Mouse (Mus musculus): Measurements from ENCODE around the gene Sdk1. TPM values are rescaled to one million over a fixed set of nuclear protein-coding genes. Genes with fewer than 3 reads are reported as not detected.

Sdk1 gene
- total and polyA plus RNA-seq, 3 experiments = 0.33 to 1.0 (median 0.94) TPM

DNA sequence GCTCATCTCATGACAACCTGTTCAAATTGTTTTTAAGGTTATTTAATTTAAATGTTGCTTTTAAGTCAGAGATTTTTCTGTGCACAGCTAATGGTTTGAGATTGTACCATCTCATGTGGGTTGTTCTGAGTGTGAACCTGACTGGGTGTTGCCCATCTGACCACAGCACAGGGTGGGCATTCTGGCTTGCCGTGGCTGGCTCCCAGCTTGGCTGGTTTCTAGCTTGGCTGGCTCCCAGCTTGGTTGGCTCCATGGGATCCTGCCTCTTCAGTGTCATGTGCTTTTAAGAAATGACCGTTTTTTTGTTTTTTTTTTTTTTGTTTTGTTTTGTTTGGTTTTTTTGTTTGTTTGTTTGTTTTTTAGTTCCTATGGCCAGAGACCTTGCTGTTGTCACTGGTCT, 326.8 kb downstream of the Sdk1 start:
- DNase-seq = no peak
- no peak overlapping the region for H3K9ac ChIP-seq (ENCODE audit: low read depth, low read length)
- 71% methylated on average over 2 of the region's 2 CpGs for WGBS
- H3K4me1 ChIP-seq (ENCODE audit: control insufficient read depth, insufficient read depth, low read length) = no peaks in the 10 kb centered on the region
- no peak overlapping the region for H3K4me3 ChIP-seq
- H3K27me3 ChIP-seq (ENCODE audit: control insufficient read depth, insufficient read depth, low read length) = no peaks in the 10 kb centered on the region
- intact Hi-C loops (cut with DNase I) = no loop called here
- H3K79me2 ChIP-seq (replicated peaks; ENCODE audit: control insufficient read depth, insufficient read depth, low read length) = no peaks in the 10 kb centered on the region
- no peak for TF ChIP-seq POLR2A (IDR thresholded peaks at IDR 0.05; ENCODE audit: insufficient read depth, low read depth, low read length)
- no peak for TF ChIP-seq CTCF (IDR thresholded peaks at IDR 0.05)
- no peak for TF ChIP-seq EP300 (IDR thresholded peaks at IDR 0.05; ENCODE audit: insufficient read depth, low read depth, low read length)
- H3K36me3 ChIP-seq (ENCODE audit: control insufficient read depth, insufficient read depth, low read length) = no peaks in the 10 kb centered on the region
- no peak overlapping the region for H3K27ac ChIP-seq

DNA sequence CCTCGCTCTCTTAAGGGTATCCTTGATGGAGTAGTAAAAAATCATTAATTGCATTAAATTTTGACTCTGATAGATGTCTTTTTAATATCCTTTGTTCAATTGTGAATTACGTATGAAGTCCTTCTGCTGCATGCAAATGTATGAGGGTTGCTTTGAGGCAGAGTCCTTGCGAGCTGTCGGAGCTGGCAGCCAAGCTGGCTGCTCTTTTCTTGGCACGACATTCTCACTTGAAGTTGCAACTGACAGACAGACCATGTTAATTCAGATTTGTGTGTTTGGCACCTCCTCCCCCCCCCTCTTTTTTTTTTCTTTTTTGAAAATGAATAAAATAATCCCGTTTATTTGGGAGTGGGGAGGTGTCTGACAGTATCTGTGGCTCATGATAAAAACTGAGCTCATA, 329.2 kb downstream of the Sdk1 start:
- TF ChIP-seq EP300 (IDR thresholded peaks at IDR 0.05; ENCODE audit: insufficient read depth, low read depth, low read length) (no peak), POLR2A (IDR thresholded peaks at IDR 0.05; ENCODE audit: insufficient read depth, low read depth, low read length) (no peak), CTCF (IDR thresholded peaks at IDR 0.05) (no peak)

DNA sequence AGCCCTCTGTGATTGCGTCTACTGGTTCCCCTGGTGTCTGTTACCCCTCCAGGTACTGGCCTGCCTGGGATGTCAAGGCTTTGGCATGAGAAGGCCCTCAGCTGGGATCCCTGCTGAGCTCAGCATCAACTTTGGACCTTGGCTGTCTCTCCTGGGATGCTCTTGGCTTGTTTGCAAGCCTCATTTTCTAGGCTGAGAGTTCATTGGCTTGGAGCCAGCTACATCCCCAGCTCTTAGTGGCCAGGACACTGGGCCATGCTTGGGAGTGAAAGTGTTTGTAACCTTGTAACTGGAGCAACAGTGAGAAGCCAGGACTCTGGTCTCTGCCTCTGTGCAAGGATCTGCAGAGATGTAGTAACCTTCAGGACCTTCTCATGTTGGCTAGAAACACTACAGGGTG, 333.0 kb downstream of the Sdk1 start:
- no peak overlapping the region for H3K27ac ChIP-seq
- H3K36me3 ChIP-seq (ENCODE audit: control insufficient read depth, insufficient read depth, low read length) = no peaks in the 10 kb centered on the region
- no peaks in the 10 kb centered on the region for H3K27me3 ChIP-seq (ENCODE audit: control insufficient read depth, insufficient read depth, low read length)
- intact Hi-C loops (cut with DNase I) = no loop called here
- H3K4me3 ChIP-seq = no peak overlapping the region
- H3K4me1 ChIP-seq (ENCODE audit: control insufficient read depth, insufficient read depth, low read length) = no peaks in the 10 kb centered on the region
- peak; percentile 34 to 53 for DNase-seq
- 69% methylated on average over 1 of the region's 1 CpGs for WGBS
- no peaks in the 10 kb centered on the region for H3K79me2 ChIP-seq (replicated peaks; ENCODE audit: control insufficient read depth, insufficient read depth, low read length)
- H3K9ac ChIP-seq (ENCODE audit: low read depth, low read length) = no peak overlapping the region
- no peak for TF ChIP-seq EP300 (IDR thresholded peaks at IDR 0.05; ENCODE audit: insufficient read depth, low read depth, low read length)
- TF ChIP-seq POLR2A (IDR thresholded peaks at IDR 0.05; ENCODE audit: insufficient read depth, low read depth, low read length) = no peak
- TF ChIP-seq CTCF (IDR thresholded peaks at IDR 0.05) = no peak

More for the DNA sequence above, 329.2 kb downstream of the Sdk1 start:
- Histone ChIP-seq H3K27me3 (ENCODE audit: control insufficient read depth, insufficient read depth, low read length) (no peaks in the 10 kb centered on the region), H3K36me3 (ENCODE audit: control insufficient read depth, insufficient read depth, low read length) (no peaks in the 10 kb centered on the region), H3K79me2 (replicated peaks; ENCODE audit: control insufficient read depth, insufficient read depth, low read length) (no peaks in the 10 kb centered on the region), H3K9ac (ENCODE audit: low read depth, low read length) (no peak overlapping the region), H3K27ac (no peak overlapping the region), H3K4me3 (no peak overlapping the region), H3K4me1 (ENCODE audit: control insufficient read depth, insufficient read depth, low read length) (no peaks in the 10 kb centered on the region)
- WGBS = 58% methylated on average over 6 of the region's 6 CpGs
- intact Hi-C loops (cut with DNase I) = no loop called here
- no peak for DNase-seq

DNA sequence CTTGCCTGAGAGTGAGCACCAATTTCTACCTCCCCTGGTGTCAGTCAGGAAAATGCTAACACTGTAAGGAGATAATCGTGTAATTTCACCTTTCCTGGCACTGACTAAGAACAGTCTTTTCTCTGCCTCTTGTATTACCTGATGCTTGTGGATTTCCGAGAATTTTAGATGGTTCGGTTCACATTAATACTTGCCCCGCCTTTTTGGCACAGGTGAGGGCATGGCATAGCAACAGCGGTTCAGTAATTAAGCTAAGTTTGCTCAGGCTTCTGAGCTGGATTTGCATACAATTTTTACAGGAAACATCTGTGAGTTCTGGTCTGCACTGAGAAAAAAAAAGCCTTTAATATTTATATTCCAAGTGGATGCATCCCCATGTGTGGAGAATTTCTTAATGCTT, 350.0 kb downstream of the Sdk1 start:
- no peaks in the 10 kb centered on the region for H3K36me3 ChIP-seq (ENCODE audit: control insufficient read depth, insufficient read depth, low read length)
- H3K27me3 ChIP-seq (ENCODE audit: control insufficient read depth, insufficient read depth, low read length) = no peaks in the 10 kb centered on the region
- H3K4me3 ChIP-seq = no peak overlapping the region
- TF ChIP-seq EP300 (IDR thresholded peaks at IDR 0.05; ENCODE audit: insufficient read depth, low read depth, low read length) (no peak), POLR2A (IDR thresholded peaks at IDR 0.05; ENCODE audit: insufficient read depth, low read depth, low read length) (no peak)
- H3K79me2 ChIP-seq (replicated peaks; ENCODE audit: control insufficient read depth, insufficient read depth, low read length) = no peaks in the 10 kb centered on the region
- no peak for DNase-seq
- intact Hi-C loops (cut with DNase I) = no loop called here
- H3K27ac ChIP-seq = no peak overlapping the region
- WGBS = 76% methylated on average over 5 of the region's 5 CpGs
- H3K9ac ChIP-seq (ENCODE audit: low read depth, low read length) = no peak overlapping the region
- H3K4me1 ChIP-seq (ENCODE audit: control insufficient read depth, insufficient read depth, low read length) = no peaks in the 10 kb centered on the region

DNA sequence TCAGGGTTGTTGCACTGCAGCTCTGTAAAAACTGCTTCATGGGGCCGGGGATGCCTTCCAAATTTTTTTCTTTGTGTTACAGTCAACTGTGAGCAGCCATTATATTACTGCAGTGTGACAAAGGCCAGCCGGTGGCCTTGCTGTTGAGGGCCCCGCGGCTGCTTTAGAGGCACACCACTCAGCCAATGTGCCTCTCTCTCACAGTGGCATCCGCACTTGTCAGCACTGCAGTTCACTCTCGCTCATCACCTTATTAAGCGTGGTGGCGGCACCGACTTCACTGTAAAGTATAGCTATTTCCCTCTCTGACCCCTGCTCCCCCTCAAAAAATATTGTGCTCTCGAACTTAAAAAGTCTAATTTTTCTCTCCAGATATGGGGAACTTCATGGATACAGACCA, 371.4 kb downstream of the Sdk1 start:
- H3K4me3 ChIP-seq = no peak overlapping the region
- H3K27me3 ChIP-seq (ENCODE audit: control insufficient read depth, insufficient read depth, low read length) = no peaks in the 10 kb centered on the region
- no peak overlapping the region for H3K9ac ChIP-seq (ENCODE audit: low read depth, low read length)
- intact Hi-C loops (cut with DNase I) = no loop called here
- no peak for TF ChIP-seq POLR2A (IDR thresholded peaks at IDR 0.05; ENCODE audit: insufficient read depth, low read depth, low read length)
- TF ChIP-seq EP300 (IDR thresholded peaks at IDR 0.05; ENCODE audit: insufficient read depth, low read depth, low read length) = no peak
- no peaks in the 10 kb centered on the region; the same call in 1 of the 2 replicates for H3K4me1 ChIP-seq (ENCODE audit: control insufficient read depth, insufficient read depth, low read length)
- H3K36me3 ChIP-seq (ENCODE audit: control insufficient read depth, insufficient read depth, low read length) = no peaks in the 10 kb centered on the region
- 74% methylated on average over 10 of the region's 10 CpGs for WGBS
- DNase-seq = no peak
- H3K27ac ChIP-seq = no peak overlapping the region
- no peaks in the 10 kb centered on the region for H3K79me2 ChIP-seq (replicated peaks; ENCODE audit: control insufficient read depth, insufficient read depth, low read length)

DNA sequence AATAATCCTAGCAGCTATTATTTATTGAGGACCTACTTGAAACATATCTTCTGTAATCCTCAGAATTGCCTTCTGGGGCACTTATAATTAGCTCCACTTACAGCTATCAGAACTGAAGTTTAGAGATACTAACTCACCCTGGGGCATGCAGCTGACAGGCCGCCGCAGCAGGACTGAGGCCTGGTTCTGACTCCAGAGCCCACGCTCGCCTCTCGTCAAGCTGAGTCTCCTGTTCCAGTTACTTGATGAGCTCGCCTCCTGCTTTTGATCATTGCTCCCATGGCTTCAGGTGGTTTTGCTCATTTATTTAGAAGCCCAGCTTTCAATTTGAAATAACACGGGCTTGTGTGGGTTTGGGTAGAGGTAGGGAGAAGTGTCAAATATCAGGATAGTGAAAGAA, 374.5 kb downstream of the Sdk1 start:
- no peak overlapping the region for H3K4me3 ChIP-seq
- no peak overlapping the region for H3K27ac ChIP-seq
- H3K79me2 ChIP-seq (replicated peaks; ENCODE audit: control insufficient read depth, insufficient read depth, low read length) = no peaks in the 10 kb centered on the region
- no peak overlapping the region for H3K9ac ChIP-seq (ENCODE audit: low read depth, low read length)
- 67% methylated on average over 7 of the region's 7 CpGs for WGBS
- intact Hi-C loops (cut with DNase I) = no loop called here
- no peaks in the 10 kb centered on the region for H3K36me3 ChIP-seq (ENCODE audit: control insufficient read depth, insufficient read depth, low read length)
- H3K27me3 ChIP-seq (ENCODE audit: control insufficient read depth, insufficient read depth, low read length) = no peaks in the 10 kb centered on the region; the same call in 1 of the 2 replicates
- no peaks in the 10 kb centered on the region; the same call in 1 of the 2 replicates for H3K4me1 ChIP-seq (ENCODE audit: control insufficient read depth, insufficient read depth, low read length)
- no peak for TF ChIP-seq EP300 (IDR thresholded peaks at IDR 0.05; ENCODE audit: insufficient read depth, low read depth, low read length)
- no peak for TF ChIP-seq POLR2A (IDR thresholded peaks at IDR 0.05; ENCODE audit: insufficient read depth, low read depth, low read length)
- no peak for TF ChIP-seq CTCF (IDR thresholded peaks at IDR 0.05)
- DNase-seq = no peak

Data from heart, adult 2 months (tissue).